Mouse (Mus musculus): ENCODE measurements around the gene Fndc8. TPM values are rescaled to one million over a fixed set of nuclear protein-coding genes. Genes with fewer than 3 reads are reported as not detected.

Fndc8 gene
- polyA plus RNA-seq, 1 experiment = 0.04 TPM

DNA sequence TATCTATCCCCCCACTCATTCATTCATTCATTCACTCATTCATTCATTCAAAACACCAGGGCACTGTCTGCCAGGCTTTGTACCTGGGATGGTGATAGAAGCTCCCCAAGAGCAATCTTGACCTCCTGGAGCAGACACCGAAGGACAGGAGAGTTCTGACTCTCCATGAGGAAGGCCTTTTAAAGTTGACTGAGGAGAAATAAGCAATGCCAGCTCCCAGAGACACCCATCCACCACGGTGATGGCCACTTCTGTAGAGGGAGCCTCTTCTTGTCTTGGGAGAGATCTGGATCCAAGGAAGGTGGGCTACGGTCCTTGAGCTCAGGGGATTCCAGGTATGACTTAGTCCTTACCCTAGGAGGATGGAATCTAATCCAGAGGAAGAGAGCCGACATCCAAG, 18.3 kb downstream of the Fndc8 start, which contains the start of gene Unc45b:
TSS of gene Unc45b (plus strand) at position 301 of the 400 bp plus-strand sequence.
- H3ac ChIP-seq (ENCODE audit: control insufficient read depth, insufficient read length) = no peak within 1 kb of the TSS
- H3K27me3 ChIP-seq (ENCODE audit: control insufficient read depth, insufficient read depth, insufficient read length) = no peaks in the 10 kb centered on the region
- H3K36me3 ChIP-seq (ENCODE audit: control insufficient read depth, insufficient read depth) = no peaks in the 10 kb centered on the region
- peak within 1 kb of the TSS; percentile 31 for H3K4me3 ChIP-seq
- no peak for TF ChIP-seq E2F4 (IDR thresholded peaks at IDR 0.05; ENCODE audit: insufficient read depth)
- TF ChIP-seq SRF (IDR thresholded peaks at IDR 0.05; ENCODE audit: control insufficient read depth, insufficient read length, low read depth) = no peak
- no peak for TF ChIP-seq POLR2A (IDR thresholded peaks at IDR 0.05; ENCODE audit: insufficient read length, low read depth)
- no peak for TF ChIP-seq USF1 (IDR thresholded peaks at IDR 0.05; ENCODE audit: low read depth)
- no peak for TF ChIP-seq MYOG (IDR thresholded peaks at IDR 0.05; ENCODE audit: control insufficient read depth in 1 of 3, insufficient read depth in 1 of 3, insufficient read length in 2 of 3, low read depth in 2 of 3)
- TF ChIP-seq REST (IDR thresholded peaks at IDR 0.05; ENCODE audit: insufficient read depth, insufficient read length) = no peak
- H3K4me2 ChIP-seq (ENCODE audit: low read depth) = peak within 1 kb of the TSS; percentile 69
- H3K79me2 ChIP-seq (ENCODE audit: control insufficient read depth, insufficient read depth) = peaks cover 11% of the 10 kb centered on the region

DNA sequence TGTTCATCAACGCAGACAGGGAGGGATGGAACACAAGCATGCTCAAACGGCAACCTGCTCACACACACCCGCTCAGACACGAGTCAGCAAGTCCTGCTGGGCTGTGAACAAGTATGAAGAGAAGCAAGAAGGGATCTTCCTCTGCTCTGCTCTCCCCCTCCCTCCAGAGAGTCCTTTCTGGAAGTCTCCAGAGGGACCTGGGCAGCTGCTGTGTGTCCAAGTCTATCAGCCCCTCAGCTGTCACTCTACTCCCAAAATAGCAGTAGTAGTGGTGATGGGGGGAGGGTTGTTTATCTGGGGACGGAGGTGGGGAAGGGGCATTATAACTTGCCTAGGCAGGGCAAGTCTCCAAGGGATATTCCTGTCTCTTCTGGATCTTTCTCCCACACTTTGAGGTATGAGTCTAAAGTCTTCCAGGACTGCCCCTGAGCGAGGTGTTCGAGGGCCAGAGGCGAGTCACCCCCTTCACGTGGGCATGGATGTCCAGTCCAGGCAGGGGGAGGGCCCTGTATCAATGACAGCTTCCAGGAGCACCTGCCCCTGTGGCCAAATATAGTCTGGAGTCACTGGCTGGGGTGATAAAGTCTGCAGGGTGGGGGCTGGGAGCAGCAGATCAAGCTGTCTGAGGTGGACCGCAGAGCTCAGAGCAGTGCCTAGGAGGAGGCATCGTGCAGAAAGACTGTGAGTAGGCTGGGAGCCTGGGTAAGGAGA, 18.9 kb downstream of the Fndc8 start:
- H3K79me2 ChIP-seq (ENCODE audit: control insufficient read depth, insufficient read depth) = peaks cover 11% of the 10 kb centered on the region
- no peaks in the 10 kb centered on the region for H3K27me3 ChIP-seq (ENCODE audit: control insufficient read depth, insufficient read depth, insufficient read length)
- TF ChIP-seq SRF (IDR thresholded peaks at IDR 0.05; ENCODE audit: control insufficient read depth, insufficient read length, low read depth) (peak; percentile 95), TCF3 (IDR thresholded peaks at IDR 0.05; ENCODE audit: insufficient read length, low read depth) (no peak), TCF12 (IDR thresholded peaks at IDR 0.05; ENCODE audit: insufficient read depth, poor library complexity, severe bottlenecking) (peak; percentile 86), MAX (IDR thresholded peaks at IDR 0.05; ENCODE audit: low read depth) (no peak), USF1 (IDR thresholded peaks at IDR 0.05; ENCODE audit: low read depth) (peak; percentile 53), POLR2AphosphoS2 (IDR thresholded peaks at IDR 0.05; ENCODE audit: insufficient read length, low read depth) (peak; percentile 68), MYOD1 (IDR thresholded peaks at IDR 0.05; ENCODE audit: control insufficient read depth in 1 of 3, insufficient read length in 2 of 3, low read depth in 2 of 3) (peak; percentile 66 to 88 (median 87)), CEBPB (IDR thresholded peaks at IDR 0.05; ENCODE audit: insufficient read depth, poor library complexity, severe bottlenecking) (no peak), REST (IDR thresholded peaks at IDR 0.05; ENCODE audit: insufficient read depth, insufficient read length) (no peak), MYOG (IDR thresholded peaks at IDR 0.05; ENCODE audit: control insufficient read depth in 1 of 3, insufficient read depth in 1 of 3, insufficient read length in 2 of 3, low read depth in 2 of 3) (peak; percentile 77 to 92 (median 85)), POLR2A (IDR thresholded peaks at IDR 0.05; ENCODE audit: insufficient read length, low read depth) (peak; percentile 80), E2F4 (IDR thresholded peaks at IDR 0.05; ENCODE audit: insufficient read depth) (no peak)
- H3ac ChIP-seq (ENCODE audit: control insufficient read depth, insufficient read length) = no peak overlapping the region
- H3K36me3 ChIP-seq (ENCODE audit: control insufficient read depth, insufficient read depth) = no peaks in the 10 kb centered on the region
- H3K4me2 ChIP-seq (ENCODE audit: low read depth) = peak overlapping the region; percentile 69
- peak overlapping the region; percentile 31 for H3K4me3 ChIP-seq

DNA sequence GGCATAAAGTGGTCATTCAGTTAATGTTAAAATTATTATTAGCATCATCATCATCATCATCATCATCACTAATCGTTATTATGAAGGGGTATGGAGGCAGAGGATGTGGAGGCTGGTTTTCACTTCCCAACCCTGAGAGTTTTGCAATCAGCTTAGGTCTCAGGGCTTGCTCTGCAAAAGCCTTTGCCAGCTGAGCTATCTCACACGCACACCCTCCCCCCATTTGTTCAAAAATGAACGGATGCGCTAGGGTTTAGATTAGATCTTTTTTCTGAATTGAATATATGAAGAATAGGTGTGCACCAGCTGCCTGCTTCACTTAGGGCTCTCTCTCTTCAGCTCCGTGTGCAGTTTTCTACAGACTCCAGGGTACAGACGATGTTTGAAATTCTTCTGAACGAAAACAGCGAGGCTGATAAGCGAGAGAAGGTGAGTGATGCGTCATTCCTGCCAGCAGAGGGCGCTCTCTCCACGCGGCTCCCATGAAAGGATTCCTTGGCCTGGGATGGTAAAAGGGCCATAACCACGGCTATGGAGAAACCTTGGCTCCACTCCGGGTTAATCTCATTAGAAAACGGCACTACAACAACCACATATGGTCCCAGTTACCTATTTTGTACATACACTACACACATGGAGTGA, 22.9 kb downstream of the Fndc8 start:
- no peaks in the 10 kb centered on the region for H3K36me3 ChIP-seq (ENCODE audit: control insufficient read depth, insufficient read depth)
- no peak overlapping the region for H3K4me3 ChIP-seq
- peak overlapping the region; percentile 76 for H3K4me2 ChIP-seq (ENCODE audit: low read depth)
- H3K27me3 ChIP-seq (ENCODE audit: control insufficient read depth, insufficient read depth, insufficient read length) = no peaks in the 10 kb centered on the region
- H3ac ChIP-seq (ENCODE audit: control insufficient read depth, insufficient read length) = no peak overlapping the region
- H3K79me2 ChIP-seq (ENCODE audit: control insufficient read depth, insufficient read depth) = no peaks in the 10 kb centered on the region
- TF ChIP-seq SRF (IDR thresholded peaks at IDR 0.05; ENCODE audit: control insufficient read depth, insufficient read length, low read depth) = no peak
- no peak for TF ChIP-seq TCF12 (IDR thresholded peaks at IDR 0.05; ENCODE audit: insufficient read depth, poor library complexity, severe bottlenecking)
- TF ChIP-seq MYOD1 (IDR thresholded peaks at IDR 0.05; ENCODE audit: control insufficient read depth in 1 of 3, insufficient read length in 2 of 3, low read depth in 2 of 3) = no peak
- no peak for TF ChIP-seq REST (IDR thresholded peaks at IDR 0.05; ENCODE audit: insufficient read depth, insufficient read length)
- TF ChIP-seq POLR2AphosphoS2 (IDR thresholded peaks at IDR 0.05; ENCODE audit: insufficient read length, low read depth) = no peak
- no peak for TF ChIP-seq MAX (IDR thresholded peaks at IDR 0.05; ENCODE audit: low read depth)
- no peak for TF ChIP-seq POLR2A (IDR thresholded peaks at IDR 0.05; ENCODE audit: insufficient read length, low read depth)
- TF ChIP-seq MYOG (IDR thresholded peaks at IDR 0.05; ENCODE audit: control insufficient read depth in 1 of 3, insufficient read depth in 1 of 3, insufficient read length in 2 of 3, low read depth in 2 of 3) = no peak
- TF ChIP-seq E2F4 (IDR thresholded peaks at IDR 0.05; ENCODE audit: insufficient read depth) = no peak
- no peak for TF ChIP-seq USF1 (IDR thresholded peaks at IDR 0.05; ENCODE audit: low read depth)

DNA sequence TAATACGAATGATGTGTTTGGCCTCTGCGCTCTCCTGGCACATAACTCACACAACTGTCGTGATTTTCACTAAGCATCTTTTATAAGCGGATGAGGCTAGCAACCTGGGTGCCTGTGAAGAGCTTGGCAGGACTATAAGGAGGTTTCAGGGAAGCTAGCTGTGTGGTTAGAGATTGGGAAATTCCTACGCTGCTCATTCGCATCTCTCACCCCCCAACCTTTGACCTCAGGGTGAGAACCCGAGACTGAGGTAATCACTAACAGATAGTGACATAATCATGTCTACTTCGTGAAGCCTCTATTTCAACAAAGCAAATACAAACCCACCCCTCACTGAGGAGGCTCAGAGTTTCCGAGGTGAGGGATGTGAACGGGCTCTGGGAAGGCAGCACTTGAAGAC, 28.8 kb downstream of the Fndc8 start:
- Histone ChIP-seq H3K27me3 (ENCODE audit: control insufficient read depth, insufficient read depth, insufficient read length) (no peaks in the 10 kb centered on the region), H3K79me2 (ENCODE audit: control insufficient read depth, insufficient read depth) (no peaks in the 10 kb centered on the region), H3K4me3 (no peak overlapping the region), H3K4me2 (ENCODE audit: low read depth) (no peak overlapping the region), H3K36me3 (ENCODE audit: control insufficient read depth, insufficient read depth) (no peaks in the 10 kb centered on the region), H3ac (ENCODE audit: control insufficient read depth, insufficient read length) (no peak overlapping the region)
- TF ChIP-seq POLR2A (IDR thresholded peaks at IDR 0.05; ENCODE audit: insufficient read length, low read depth) (no peak), TCF12 (IDR thresholded peaks at IDR 0.05; ENCODE audit: insufficient read depth, poor library complexity, severe bottlenecking) (no peak), POLR2AphosphoS2 (IDR thresholded peaks at IDR 0.05; ENCODE audit: insufficient read length, low read depth) (no peak), MAX (IDR thresholded peaks at IDR 0.05; ENCODE audit: low read depth) (no peak), REST (IDR thresholded peaks at IDR 0.05; ENCODE audit: insufficient read depth, insufficient read length) (no peak), TCF3 (IDR thresholded peaks at IDR 0.05; ENCODE audit: insufficient read length, low read depth) (no peak), CEBPB (IDR thresholded peaks at IDR 0.05; ENCODE audit: insufficient read depth, poor library complexity, severe bottlenecking) (no peak), SRF (IDR thresholded peaks at IDR 0.05; ENCODE audit: control insufficient read depth, insufficient read length, low read depth) (no peak), USF1 (IDR thresholded peaks at IDR 0.05; ENCODE audit: low read depth) (no peak), MYOD1 (IDR thresholded peaks at IDR 0.05; ENCODE audit: control insufficient read depth in 1 of 3, insufficient read length in 2 of 3, low read depth in 2 of 3) (no peak), E2F4 (IDR thresholded peaks at IDR 0.05; ENCODE audit: insufficient read depth) (no peak), MYOG (IDR thresholded peaks at IDR 0.05; ENCODE audit: control insufficient read depth in 1 of 3, insufficient read depth in 1 of 3, insufficient read length in 2 of 3, low read depth in 2 of 3) (no peak)
